Mouse (Mus musculus) megakaryocyte, embryonic 14.5 days (primary cell): Measurements from ENCODE around the gene Tacr2.

ENCODE experiments used
- FLI1 ChIP-seq: IDR thresholded peaks from 2 replicates; pipeline ENCODE4 v1.6.1; 2012; ENCODE audit warnings: low read length, inconsistent platforms, mixed read lengths
- GATA1 ChIP-seq: IDR thresholded peaks from 3 replicates; pipeline ENCODE4 v1.6.1; 2012; ENCODE audit warnings: mixed read lengths, low read length, inconsistent platforms, borderline replicate concordance

DNA sequence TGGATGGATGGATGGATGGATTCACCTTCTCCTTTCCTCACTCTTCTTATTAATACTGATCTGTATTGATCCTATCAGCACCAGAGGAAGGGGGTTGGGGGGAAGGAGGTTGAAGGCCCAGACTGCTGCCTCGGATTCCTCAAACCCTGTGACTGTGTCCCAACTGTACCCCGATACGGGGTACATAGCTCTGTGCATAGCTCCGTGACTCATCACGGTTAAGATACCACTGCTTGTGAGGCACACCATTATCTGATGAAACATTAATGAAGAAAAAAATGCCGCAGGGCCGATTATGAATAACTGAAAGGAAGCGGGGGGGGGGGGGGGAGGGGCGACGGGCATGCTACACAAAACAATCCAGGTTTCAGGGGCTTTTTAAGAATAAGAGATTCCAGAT, 60.9 kb downstream of the Tacr2 start:
- TF ChIP-seq GATA1, result no peak
- TF ChIP-seq FLI1, result no peak
